Comparison of ENCODE assay signal across 8 mouse cellular contexts in the genomic region with DNA sequence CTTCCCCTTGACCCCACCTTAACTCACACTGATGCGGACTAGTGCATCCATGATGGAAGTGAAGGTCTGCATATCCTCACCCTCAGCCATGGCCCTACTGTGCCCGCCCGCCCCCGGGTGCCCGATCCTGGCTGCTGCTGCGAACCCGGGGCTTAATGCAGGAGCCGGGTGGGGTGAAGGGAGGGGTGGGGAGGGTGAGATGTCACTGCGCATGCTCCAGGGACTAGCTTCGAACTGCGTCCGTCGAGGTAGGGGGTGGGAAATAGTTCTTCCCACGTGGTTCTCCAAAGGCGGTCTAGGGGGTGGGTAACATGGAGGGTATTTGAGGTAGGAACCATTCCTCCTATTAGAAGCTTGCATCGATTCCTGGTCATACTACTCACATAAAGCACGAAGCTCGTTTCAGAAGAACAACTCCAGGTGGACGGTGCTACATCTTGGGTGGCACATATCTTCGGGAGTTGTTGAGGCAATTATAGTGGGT. TPM values are rescaled to one million over a fixed set of nuclear protein-coding genes. Genes with fewer than 3 reads are reported as not detected.
DNase-seq lines count a peak whose midpoint lies in the region; ATAC-seq and TF ChIP-seq lines count a peak whose summit lies in the region.

A gene (plus strand): TSS at position 279 of the 484 bp plus-strand sequence.

- peak within 1 kb of the TSS; percentile 92 for H3K4me3 ChIP-seq in ES-Bruce4 (ENCODE audit: low read depth, low read length)
- peak within 1 kb of the TSS; percentile 72 for H3K4me3 ChIP-seq in hindbrain, embryonic 13.5 days
- H3K4me3 ChIP-seq in limb, embryonic 12.5 days (replicated peaks) = peak within 1 kb of the TSS; percentile 82
- peak within 1 kb of the TSS; percentile 58 for H3K4me3 ChIP-seq in neural tube, embryonic 15.5 days (replicated peaks)

- peaks cover 2% of the 10 kb centered on the region for H3K4me1 ChIP-seq in ES-Bruce4 (ENCODE audit: control insufficient read depth, insufficient read depth, low read length)
- H3K4me1 ChIP-seq in hindbrain, embryonic 13.5 days (replicated peaks) = peaks cover 55% of the 10 kb centered on the region
- H3K4me1 ChIP-seq in limb, embryonic 12.5 days (replicated peaks) = peaks cover 46% of the 10 kb centered on the region
- peaks cover 61% of the 10 kb centered on the region for H3K4me1 ChIP-seq in neural tube, embryonic 15.5 days

- DNase-seq in 3T3-L1 (ENCODE audit: low read depth, low spot score) = peak; percentile 83
- DNase-seq in cerebellum, postnatal 10 days = peak; percentile 89 to 90
- no peak for DNase-seq in gastrocnemius, adult 18-20 months (ENCODE audit: low spot score)
- no peak for DNase-seq in urinary bladder, postnatal 4 days (ENCODE audit: low spot score in 2 of 2)

- TF ChIP-seq EP300 in ES-Bruce4 (IDR thresholded peaks at IDR 0.05; ENCODE audit: insufficient read depth, low read depth, low read length) = no peak

- H3K27ac ChIP-seq in ES-Bruce4 (ENCODE audit: insufficient read depth, low read length) = peak within 1 kb of the TSS; percentile 37
- peak within 1 kb of the TSS; percentile 98 for H3K27ac ChIP-seq in hindbrain, embryonic 13.5 days
- H3K27ac ChIP-seq in limb, embryonic 12.5 days = peak within 1 kb of the TSS; percentile 77
- peak within 1 kb of the TSS; percentile 95 for H3K27ac ChIP-seq in neural tube, embryonic 15.5 days (replicated peaks)

- peak; percentile 68 for ATAC-seq in hindbrain, embryonic 13.5 days (ENCODE audit: low FRiP score)
- ATAC-seq in limb, embryonic 12.5 days (ENCODE audit: insufficient number of reproducible peaks, insufficient read depth, low FRiP score, low TSS enrichment, low read depth) = peak; percentile 3; the same call in 1 of the 2 replicates
- ATAC-seq in neural tube, embryonic 15.5 days (ENCODE audit: low FRiP score) = peak; percentile 81

- peak within 1 kb of the TSS; percentile 84 for H3K9ac ChIP-seq in ES-Bruce4 (ENCODE audit: low read depth, poor library complexity, severe bottlenecking)
- H3K9ac ChIP-seq in hindbrain, embryonic 13.5 days = peak within 1 kb of the TSS; percentile 88
- H3K9ac ChIP-seq in limb, embryonic 12.5 days (replicated peaks) = peak within 1 kb of the TSS; percentile 85
- H3K9ac ChIP-seq in neural tube, embryonic 15.5 days (replicated peaks) = peak within 1 kb of the TSS; percentile 73

- WGBS in hindbrain, embryonic 13.5 days = 3% methylated on average over 20 of the region's 20 CpGs
- WGBS in limb, embryonic 12.5 days = 4% methylated on average over 20 of the region's 20 CpGs
- 2% methylated on average over 20 of the region's 20 CpGs for WGBS in neural tube, embryonic 15.5 days

- no peak for TF ChIP-seq CTCF in ES-Bruce4 (IDR thresholded peaks at IDR 0.05; ENCODE audit: low read depth, low read length)

- H3K27me3 ChIP-seq in ES-Bruce4 (ENCODE audit: control insufficient read depth, insufficient read depth, low read length, poor library complexity, severe bottlenecking) = no peaks in the 10 kb centered on the region
- H3K27me3 ChIP-seq in hindbrain, embryonic 13.5 days = no peaks in the 10 kb centered on the region
- H3K27me3 ChIP-seq in limb, embryonic 12.5 days = no peaks in the 10 kb centered on the region
- H3K27me3 ChIP-seq in neural tube, embryonic 15.5 days (replicated peaks) = no peaks in the 10 kb centered on the region

- peaks cover 2% of the 10 kb centered on the region; the same call in 1 of the 2 replicates for H3K36me3 ChIP-seq in ES-Bruce4 (ENCODE audit: control insufficient read depth, insufficient read depth, low read length, poor library complexity, severe bottlenecking)
- H3K36me3 ChIP-seq in hindbrain, embryonic 13.5 days = peaks cover 34% of the 10 kb centered on the region
- peaks cover 36% of the 10 kb centered on the region for H3K36me3 ChIP-seq in limb, embryonic 12.5 days
- peaks cover 28% of the 10 kb centered on the region for H3K36me3 ChIP-seq in neural tube, embryonic 15.5 days

- no peaks in the 10 kb centered on the region for H3K9me3 ChIP-seq in ES-Bruce4 (replicated peaks; ENCODE audit: control insufficient read depth, insufficient read depth, low read length, poor library complexity, severe bottlenecking)
- H3K9me3 ChIP-seq in hindbrain, embryonic 13.5 days = no peaks in the 10 kb centered on the region
- H3K9me3 ChIP-seq in limb, embryonic 12.5 days = no peaks in the 10 kb centered on the region
- H3K9me3 ChIP-seq in neural tube, embryonic 15.5 days (replicated peaks) = no peaks in the 10 kb centered on the region

- no peak for TF ChIP-seq POLR2A in ES-Bruce4 (IDR thresholded peaks at IDR 0.05; ENCODE audit: insufficient read depth, low read length)

- H3K4me2 ChIP-seq in hindbrain, embryonic 13.5 days = peak within 1 kb of the TSS; percentile 93
- H3K4me2 ChIP-seq in limb, embryonic 12.5 days = peak within 1 kb of the TSS; percentile 93
- peak within 1 kb of the TSS; percentile 73 for H3K4me2 ChIP-seq in neural tube, embryonic 15.5 days

RNA-seq across cellular contexts. Expression of the gene that starts here (rescaled TPM):
- polyA plus RNA-seq in ES-Bruce4 (2011; ENCODE audit: insufficient read depth, insufficient read length, low read depth, missing spikeins) = 163 and 164 TPM in 2 replicates
- 10 to 100 TPM; 70.2 to 74.5 TPM for total RNA-seq in gastrocnemius, adult 18-20 months (2021)
- polyA plus RNA-seq in hindbrain, embryonic 13.5 days (2015; fragmentation: Nextera tagmentation; extraction: Ambion mirVana) = 205 and 209 TPM in 2 replicates
- polyA plus RNA-seq in limb, embryonic 12.5 days (2016; fragmentation: Nextera tagmentation; extraction: Ambion mirVana) = 316 and 333 TPM in 2 replicates
- polyA plus RNA-seq in neural tube, embryonic 15.5 days (2015; fragmentation: Nextera tagmentation; extraction: Ambion mirVana) = 221 and 222 TPM in 2 replicates

Comparison
In these comparisons a context has a peak if more than half of its experiments do, and no peak if none do; other contexts are left out.
1. DNase-seq: peak in 3T3-L1 (single experiment) and cerebellum, postnatal 10 days (2 of 2); none in gastrocnemius, adult 18-20 months (single experiment) and urinary bladder, postnatal 4 days (0 of 2).
2. H3K27ac ChIP-seq: peak in every context shown above with its lines; median percentile 98 in hindbrain, embryonic 13.5 days; 95 in neural tube, embryonic 15.5 days; 77 in limb, embryonic 12.5 days; 37 in ES-Bruce4.
3. ATAC-seq: peak in every context shown above with its lines; median percentile 81 in neural tube, embryonic 15.5 days; 68 in hindbrain, embryonic 13.5 days; 3 in limb, embryonic 12.5 days.
4. Peak in every context shown above with its lines, with median percentiles within 50 percentile points of each other: H3K4me3 ChIP-seq, H3K9ac ChIP-seq and H3K4me2 ChIP-seq.